Mouse (Mus musculus): ENCODE results near the gene Hdac9. TPM values are rescaled to one million over a fixed set of nuclear protein-coding genes. Genes with fewer than 3 reads are reported as not detected.
A peak's percentile ranks its signal among the peaks of the same experiment; 100 is the strongest.
"Not testable (repeated sequence)": the region's sequence is repeated elsewhere in the genome, so short reads cannot be mapped to it uniquely, and the experiment has no call there.

Hdac9 gene
- total RNA-seq, 2 experiments from 2014 or later = 53.9 to 60.0 TPM

- DNase-seq (ENCODE audit: low spot score in 2 of 2) = no peak
These were observed 761.2 kb downstream of the Hdac9 start for GRCm38 (mm10) chr12:34155740-34156139.

- no peak for DNase-seq (ENCODE audit: low spot score in 2 of 2)
These were observed 762.1 kb downstream of the Hdac9 start for GRCm38 (mm10) chr12:34154757-34155156.

- no peak for DNase-seq (ENCODE audit: low spot score in 2 of 2)
These were observed 765.6 kb downstream of the Hdac9 start for GRCm38 (mm10) chr12:34151336-34151735.

GRCm38 (mm10) chr12:34142743-34143142 is 774.2 kb downstream of the Hdac9 start:
- DNase-seq (ENCODE audit: low spot score in 2 of 2) = no peak

GRCm38 (mm10) chr12:34113336-34113735 is 803.6 kb downstream of the Hdac9 start:
- no peak for DNase-seq (ENCODE audit: low spot score in 2 of 2)

GRCm38 (mm10) chr12:34092953-34093352 is 823.9 kb downstream of the Hdac9 start:
- no peak for DNase-seq (ENCODE audit: low spot score in 2 of 2)

GRCm38 (mm10) chr12:34091851-34092250 is 825.0 kb downstream of the Hdac9 start:
- DNase-seq (ENCODE audit: low spot score in 2 of 2) = no peak

GRCm38 (mm10) chr12:34087292-34087942 is 829.5 kb downstream of the Hdac9 start:
- no peak for DNase-seq (ENCODE audit: low spot score in 2 of 2)

GRCm38 (mm10) chr12:34076981-34077380 is 839.9 kb downstream of the Hdac9 start:
- DNase-seq (ENCODE audit: low spot score in 2 of 2) = no peak

- DNase-seq (ENCODE audit: low spot score in 2 of 2) = no peak
These were observed 840.9 kb downstream of the Hdac9 start for GRCm38 (mm10) chr12:34075805-34076509.

GRCm38 (mm10) chr12:34052508-34052907 is 864.4 kb downstream of the Hdac9 start:
- DNase-seq (ENCODE audit: low spot score in 2 of 2) = no peak

GRCm38 (mm10) chr12:34052036-34052435 is 864.9 kb downstream of the Hdac9 start:
- peak in 1 of 2 experiments; percentile 25 for DNase-seq (ENCODE audit: low spot score in 2 of 2)

GRCm38 (mm10) chr12:34051112-34051511 is 865.8 kb downstream of the Hdac9 start:
- DNase-seq (ENCODE audit: low spot score in 2 of 2) = peak in 1 of 2 experiments; percentile 14

- no peak for DNase-seq (ENCODE audit: low spot score in 2 of 2)
These were observed 875.9 kb downstream of the Hdac9 start for GRCm38 (mm10) chr12:34040949-34041348.

GRCm38 (mm10) chr12:34040061-34040460 is 876.8 kb downstream of the Hdac9 start:
- no peak for DNase-seq (ENCODE audit: low spot score in 2 of 2)

- DNase-seq (ENCODE audit: low spot score in 2 of 2) = not testable (repeated sequence)
These were observed 907.1 kb downstream of the Hdac9 start for GRCm38 (mm10) chr12:34009796-34010195.

Other genes with a start within 250 kb of the Hdac9 start
- gene Prps1l1, start 67.7 kb upstream of the Hdac9 start, total RNA-seq (2021) = not detected
- gene Snx13, start 130.1 kb upstream of the Hdac9 start, total RNA-seq (2021) = 10 to 100 TPM; 54.9 to 58.8 TPM

Measured in layer of hippocampus, postnatal 10 days (tissue).